Mouse (Mus musculus) forebrain, embryonic 16.5 days (tissue): Measurements from ENCODE around the gene Piezo1. TPM values are rescaled to one million over a fixed set of nuclear protein-coding genes. Genes with fewer than 3 reads are reported as not detected.

Experiments used
- microRNA-seq: library from miRNA; unstranded; fragments of <30 nt; microRNA quantifications from one replicate; pipeline ENCODE4, GENCODE M21; 2017
- polyA plus RNA-seq: library from polyadenylated mRNA; unstranded; fragments of >200 nt; fragmentation: Nextera tagmentation; extraction: Ambion mirVana; gene quantifications from 2 replicates; pipeline ENCODE4 v1.2.1, GENCODE M21; 2015

Piezo1 gene
- polyA plus RNA-seq, 1 experiment from 2014 or later = 1.9 TPM

Small RNAs within 50 kb of the gene (microRNA-seq; reads per million reads assigned to microRNA genes)
- not detected for gene Gm24366

Other genes starting within 250 kb of the Piezo1 start
- gene Trhr2, start 190.6 kb downstream of the Piezo1 start, polyA plus RNA-seq = not detected in 2 replicates
- gene Zc3h18, start 174.7 kb downstream of the Piezo1 start, polyA plus RNA-seq = 44.7 and 47.5 TPM in 2 replicates
- 0.61 TPM in 1 of 2 replicates, not detected in the other for gene Il17c, start 129.3 kb downstream of the Piezo1 start, polyA plus RNA-seq
- 25.1 and 30.5 TPM in 2 replicates for gene Cyba, start 118.4 kb downstream of the Piezo1 start, polyA plus RNA-seq
- gene Mvd, start 107.9 kb downstream of the Piezo1 start, polyA plus RNA-seq = 51.0 and 60.0 TPM in 2 replicates
- gene Snai3, start 90.6 kb downstream of the Piezo1 start, polyA plus RNA-seq = not detected in 2 replicates
- 39.6 and 41.8 TPM in 2 replicates for gene Rnf166, start 75.3 kb downstream of the Piezo1 start, polyA plus RNA-seq
- 72.5 and 87.3 TPM in 2 replicates for gene Ctu2, start 75.2 kb downstream of the Piezo1 start, polyA plus RNA-seq
- 12.0 and 13.9 TPM in 2 replicates for gene Cdt1, start 16.7 kb upstream of the Piezo1 start, polyA plus RNA-seq
- gene Aprt, start 25.6 kb upstream of the Piezo1 start, polyA plus RNA-seq = 184 and 204 TPM in 2 replicates
- 3.8 and 4.6 TPM in 2 replicates for gene Galns, start 60.1 kb upstream of the Piezo1 start, polyA plus RNA-seq
- gene Trappc2l, start 60.3 kb upstream of the Piezo1 start, polyA plus RNA-seq = 72.0 and 92.6 TPM in 2 replicates
- not detected in 2 replicates for gene Pabpn1l, start 71.4 kb upstream of the Piezo1 start, polyA plus RNA-seq
- 11.6 and 13.8 TPM in 2 replicates for gene Cbfa2t3, start 147.8 kb upstream of the Piezo1 start, polyA plus RNA-seq
- gene Acsf3, start 224.2 kb upstream of the Piezo1 start, polyA plus RNA-seq = 13.6 and 15.9 TPM in 2 replicates